Mouse (Mus musculus) C2C12 (cell line): ENCODE data around the gene Tmprss9.
A peak's percentile ranks its signal among the peaks of the same experiment; 100 is the strongest.

Experiments
- CEBPB ChIP-seq: IDR thresholded peaks from one replicate; pipeline ENCODE4 v1.6.1; 2011; ENCODE audit warnings: low read depth, mild to moderate bottlenecking, control low read depth, moderate library complexity
- CTCF ChIP-seq: IDR thresholded peaks from one replicate; pipeline ENCODE4 v1.5.1; 2011; ENCODE audit not compliant: control insufficient read depth, insufficient read depth, insufficient read length
- FOSL1 ChIP-seq: IDR thresholded peaks from one replicate; pipeline ENCODE4 v1.8.0; 2011; ENCODE audit warnings: mild to moderate bottlenecking, low read length; ENCODE audit not compliant: poor library complexity, insufficient read depth, severe bottlenecking
- MAX ChIP-seq: IDR thresholded peaks from one replicate; pipeline ENCODE4 v1.6.1; 2011; ENCODE audit warnings: mild to moderate bottlenecking, control low read depth
- MYOG ChIP-seq: IDR thresholded peaks from one replicate; pipeline ENCODE4 v1.6.1; 2011; ENCODE audit not compliant: control insufficient read depth, insufficient read length; ENCODE audit errors: extremely low read depth
- USF1 ChIP-seq: IDR thresholded peaks from one replicate; pipeline ENCODE4 v1.6.1; 2011; ENCODE audit warnings: low read depth, mild to moderate bottlenecking, control low read depth, moderate library complexity

GRCm38 (mm10) chr10:80880131-80880641 lies 8.5 kb downstream of the Tmprss9 start:
- TF ChIP-seq CTCF, result peak; percentile 90
- TF ChIP-seq FOSL1, result no peak
- TF ChIP-seq MAX, result peak; percentile 96
- peak; percentile 84 for TF ChIP-seq USF1
- no peak for TF ChIP-seq MYOG
- TF ChIP-seq CEBPB, result no peak
